Mouse (Mus musculus): ENCODE results near the gene Chrna4. TPM values are rescaled to one million over a fixed set of nuclear protein-coding genes. Genes with fewer than 3 reads are reported as not detected.
A peak's percentile ranks its signal among the peaks of the same experiment; 100 is the strongest.

Gene Chrna4
- polyA plus RNA-seq, 1 experiment from 2014 or later: 4.1 TPM

GRCm38 (mm10) chr2:181035186-181035585, 8.2 kb downstream of the Chrna4 start:
- H3K27me3 ChIP-seq: peaks cover 45% of the 10 kb centered on the region
- peaks cover 21% of the 10 kb centered on the region for H3K4me1 ChIP-seq
- no peak overlapping the region for H3K27ac ChIP-seq
- no peaks in the 10 kb centered on the region for H3K9me3 ChIP-seq (replicated peaks)
- ATAC-seq (replicated peaks; ENCODE audit: low FRiP score): no peak
- H3K4me3 ChIP-seq (replicated peaks): no peak overlapping the region
- no peaks in the 10 kb centered on the region for H3K36me3 ChIP-seq
- H3K4me2 ChIP-seq: no peak overlapping the region
- WGBS: 79% methylated on average over 7 of the region's 7 CpGs
- no peak overlapping the region for H3K9ac ChIP-seq

- no peak overlapping the region for H3K4me2 ChIP-seq
- H3K4me3 ChIP-seq (replicated peaks): no peak overlapping the region
- H3K36me3 ChIP-seq: no peaks in the 10 kb centered on the region
- no peaks in the 10 kb centered on the region for H3K9me3 ChIP-seq (replicated peaks)
- H3K4me1 ChIP-seq: peaks cover 7% of the 10 kb centered on the region
- H3K27ac ChIP-seq: no peak overlapping the region
- H3K9ac ChIP-seq: no peak overlapping the region
- WGBS: 60% methylated on average over 6 of the region's 6 CpGs
- peaks cover 27% of the 10 kb centered on the region for H3K27me3 ChIP-seq
- ATAC-seq (replicated peaks; ENCODE audit: low FRiP score): no peak
Measured at GRCm38 (mm10) chr2:181033310-181033709, 10.0 kb downstream of the Chrna4 start.

GRCm38 (mm10) chr2:181032407-181032806, 10.9 kb downstream of the Chrna4 start:
- H3K36me3 ChIP-seq: no peaks in the 10 kb centered on the region
- H3K27me3 ChIP-seq: peaks cover 18% of the 10 kb centered on the region
- no peak overlapping the region for H3K9ac ChIP-seq
- no peak; the same call in 1 of the 2 replicates for ATAC-seq (replicated peaks; ENCODE audit: low FRiP score)
- H3K4me2 ChIP-seq: no peak overlapping the region
- H3K4me3 ChIP-seq (replicated peaks): no peak overlapping the region
- WGBS: 49% methylated on average over 5 of the region's 5 CpGs
- H3K9me3 ChIP-seq (replicated peaks): no peaks in the 10 kb centered on the region
- H3K27ac ChIP-seq: no peak overlapping the region
- H3K4me1 ChIP-seq: no peaks in the 10 kb centered on the region

- WGBS: 81% methylated on average over 11 of the region's 11 CpGs
Measured at GRCm38 (mm10) chr2:181031406-181031934, 11.9 kb downstream of the Chrna4 start.

GRCm38 (mm10) chr2:181008339-181008738, 35.0 kb downstream of the Chrna4 start:
- peak; percentile 59 for ATAC-seq (replicated peaks; ENCODE audit: low FRiP score)
- Histone ChIP-seq H3K9ac (no peak overlapping the region), H3K4me1 (peaks cover 28% of the 10 kb centered on the region), H3K4me2 (no peak overlapping the region), H3K27ac (no peak overlapping the region), H3K27me3 (no peaks in the 10 kb centered on the region), H3K36me3 (no peaks in the 10 kb centered on the region), H3K9me3 (replicated peaks) (no peaks in the 10 kb centered on the region), H3K4me3 (replicated peaks) (no peak overlapping the region)
- WGBS: 36% methylated on average over 5 of the region's 5 CpGs

More at GRCm38 (mm10) chr2:181031406-181031934, 11.9 kb downstream of the Chrna4 start:
- no peaks in the 10 kb centered on the region for H3K36me3 ChIP-seq
- no peaks in the 10 kb centered on the region for H3K9me3 ChIP-seq (replicated peaks)
- peaks cover 9% of the 10 kb centered on the region for H3K27me3 ChIP-seq
- H3K9ac ChIP-seq: no peak overlapping the region
- no peaks in the 10 kb centered on the region for H3K4me1 ChIP-seq
- H3K4me3 ChIP-seq (replicated peaks): no peak overlapping the region
- H3K27ac ChIP-seq: no peak overlapping the region
- no peak overlapping the region for H3K4me2 ChIP-seq
- no peak for ATAC-seq (replicated peaks; ENCODE audit: low FRiP score)

- no peak overlapping the region for H3K9ac ChIP-seq
- 23% methylated on average over 4 of the region's 4 CpGs for WGBS
- H3K4me1 ChIP-seq: peaks cover 28% of the 10 kb centered on the region
- no peak overlapping the region for H3K4me2 ChIP-seq
- no peaks in the 10 kb centered on the region for H3K9me3 ChIP-seq (replicated peaks)
- H3K27me3 ChIP-seq: no peaks in the 10 kb centered on the region
- peak; percentile 54 for ATAC-seq (replicated peaks; ENCODE audit: low FRiP score)
- H3K36me3 ChIP-seq: no peaks in the 10 kb centered on the region
- no peak overlapping the region for H3K27ac ChIP-seq
- H3K4me3 ChIP-seq (replicated peaks): no peak overlapping the region
Measured at GRCm38 (mm10) chr2:181007054-181007453, 36.3 kb downstream of the Chrna4 start.

- no peak overlapping the region for H3K27ac ChIP-seq
- H3K36me3 ChIP-seq: no peaks in the 10 kb centered on the region
- no peak overlapping the region for H3K4me2 ChIP-seq
- H3K9ac ChIP-seq: no peak overlapping the region
- peak; percentile 13; the same call in 1 of the 2 replicates for ATAC-seq (replicated peaks; ENCODE audit: low FRiP score)
- 67% methylated on average over 3 of the region's 3 CpGs for WGBS
- H3K27me3 ChIP-seq: no peaks in the 10 kb centered on the region
- no peak overlapping the region for H3K4me3 ChIP-seq (replicated peaks)
- no peaks in the 10 kb centered on the region for H3K4me1 ChIP-seq
- H3K9me3 ChIP-seq (replicated peaks): no peaks in the 10 kb centered on the region
Measured at GRCm38 (mm10) chr2:180996905-180997304, 46.4 kb downstream of the Chrna4 start.

- Histone ChIP-seq H3K4me1 (no peaks in the 10 kb centered on the region), H3K9me3 (replicated peaks) (no peaks in the 10 kb centered on the region), H3K4me3 (replicated peaks) (no peak overlapping the region), H3K27ac (no peak overlapping the region), H3K27me3 (no peaks in the 10 kb centered on the region), H3K4me2 (no peak overlapping the region), H3K9ac (no peak overlapping the region), H3K36me3 (no peaks in the 10 kb centered on the region)
- 14% methylated on average over 5 of the region's 5 CpGs for WGBS
- ATAC-seq (replicated peaks; ENCODE audit: low FRiP score): peak; percentile 18; the same call in 1 of the 2 replicates
Measured at GRCm38 (mm10) chr2:180996436-180996835, 46.9 kb downstream of the Chrna4 start.

- no peak for ATAC-seq (replicated peaks; ENCODE audit: low FRiP score)
- H3K4me2 ChIP-seq: no peak overlapping the region
- H3K4me3 ChIP-seq (replicated peaks): no peak overlapping the region
- H3K9me3 ChIP-seq (replicated peaks): no peaks in the 10 kb centered on the region
- 81% methylated on average over 4 of the region's 4 CpGs for WGBS
- H3K9ac ChIP-seq: no peak overlapping the region
- no peaks in the 10 kb centered on the region for H3K4me1 ChIP-seq
- H3K27ac ChIP-seq: no peak overlapping the region
- H3K27me3 ChIP-seq: no peaks in the 10 kb centered on the region
- no peaks in the 10 kb centered on the region for H3K36me3 ChIP-seq
Measured at GRCm38 (mm10) chr2:180995457-180995856, 47.9 kb downstream of the Chrna4 start.

GRCm38 (mm10) chr2:180994360-180994759, 49.0 kb downstream of the Chrna4 start:
- Histone ChIP-seq H3K4me2 (no peak overlapping the region), H3K9me3 (replicated peaks) (no peaks in the 10 kb centered on the region), H3K4me3 (replicated peaks) (no peak overlapping the region), H3K27ac (no peak overlapping the region), H3K27me3 (no peaks in the 10 kb centered on the region), H3K36me3 (no peaks in the 10 kb centered on the region), H3K9ac (no peak overlapping the region), H3K4me1 (no peaks in the 10 kb centered on the region)
- ATAC-seq (replicated peaks; ENCODE audit: low FRiP score): no peak
- 68% methylated on average over 2 of the region's 2 CpGs for WGBS

- no peak overlapping the region for H3K9ac ChIP-seq
- no peaks in the 10 kb centered on the region for H3K27me3 ChIP-seq
- H3K36me3 ChIP-seq: no peaks in the 10 kb centered on the region
- H3K4me2 ChIP-seq: no peak overlapping the region
- no peak overlapping the region for H3K4me3 ChIP-seq (replicated peaks)
- H3K4me1 ChIP-seq: no peaks in the 10 kb centered on the region
- H3K27ac ChIP-seq: no peak overlapping the region
- H3K9me3 ChIP-seq (replicated peaks): no peaks in the 10 kb centered on the region
- WGBS: 74% methylated on average over 4 of the region's 4 CpGs
- no peak for ATAC-seq (replicated peaks; ENCODE audit: low FRiP score)
Measured at GRCm38 (mm10) chr2:180990347-180990746, 53.0 kb downstream of the Chrna4 start.

GRCm38 (mm10) chr2:180988948-180989347, 54.4 kb downstream of the Chrna4 start:
- no peak for ATAC-seq (replicated peaks; ENCODE audit: low FRiP score)
- 67% methylated on average over 1 of the region's 1 CpGs for WGBS

GRCm38 (mm10) chr2:180988347-180988913, 54.9 kb downstream of the Chrna4 start:
- H3K4me2 ChIP-seq: no peak overlapping the region
- ATAC-seq (replicated peaks; ENCODE audit: low FRiP score): no peak
- H3K4me1 ChIP-seq: no peaks in the 10 kb centered on the region
- H3K27ac ChIP-seq: no peak overlapping the region
- H3K27me3 ChIP-seq: no peaks in the 10 kb centered on the region
- no peaks in the 10 kb centered on the region for H3K9me3 ChIP-seq (replicated peaks)
- no peak overlapping the region for H3K9ac ChIP-seq
- no peak overlapping the region for H3K4me3 ChIP-seq (replicated peaks)
- no peaks in the 10 kb centered on the region for H3K36me3 ChIP-seq
- WGBS: 74% methylated on average over 3 of the region's 3 CpGs

More at GRCm38 (mm10) chr2:180988948-180989347, 54.4 kb downstream of the Chrna4 start:
- Histone ChIP-seq H3K27me3 (no peaks in the 10 kb centered on the region), H3K9ac (no peak overlapping the region), H3K27ac (no peak overlapping the region), H3K4me3 (replicated peaks) (no peak overlapping the region), H3K4me1 (no peaks in the 10 kb centered on the region), H3K9me3 (replicated peaks) (no peaks in the 10 kb centered on the region), H3K36me3 (no peaks in the 10 kb centered on the region), H3K4me2 (no peak overlapping the region)
